Mouse (Mus musculus) thymus, postnatal 10 days (tissue): ENCODE results near the gene Ppp5c.
A peak's percentile ranks its signal among the peaks of the same experiment; 100 is the strongest.

Experiments
- DNase-seq, 2 experiments: peaks; one replicate each; pipeline ENCODE4 v3.0.0; 2021; ENCODE audit warnings: low spot score in 2 of 2

The Ppp5c gene

GRCm38 (mm10) chr7:17017036-17017435 lies 10.7 kb downstream of the Ppp5c start:
- no peak for DNase-seq

- DNase-seq = no peak
Observed at GRCm38 (mm10) chr7:17015381-17015780, 12.3 kb downstream of the Ppp5c start.

GRCm38 (mm10) chr7:17011909-17012590 lies 15.7 kb downstream of the Ppp5c start:
- DNase-seq = no peak

- no peak for DNase-seq
Observed at GRCm38 (mm10) chr7:17010010-17010347, 17.7 kb downstream of the Ppp5c start.

- DNase-seq = peak; percentile 68 to 69
Observed at GRCm38 (mm10) chr7:17009326-17010009, 18.3 kb downstream of the Ppp5c start.

- peak; percentile 38 to 53 for DNase-seq
Observed at GRCm38 (mm10) chr7:17007300-17007699, 20.4 kb downstream of the Ppp5c start.

- DNase-seq = no peak
Observed at GRCm38 (mm10) chr7:17004716-17005115, 23.0 kb downstream of the Ppp5c start.

- DNase-seq = no peak
Observed at GRCm38 (mm10) chr7:17003230-17003960, 24.3 kb downstream of the Ppp5c start.

GRCm38 (mm10) chr7:17002375-17003195 lies 25.1 kb downstream of the Ppp5c start:
- DNase-seq = peak; percentile 75 to 89

GRCm38 (mm10) chr7:16999650-17000049 lies 28.1 kb downstream of the Ppp5c start:
- DNase-seq = peak; percentile 70 to 92

- no peak for DNase-seq
Observed at GRCm38 (mm10) chr7:16999233-16999632, 28.5 kb downstream of the Ppp5c start.

- no peak for DNase-seq
Observed at GRCm38 (mm10) chr7:16995345-16995744, 32.4 kb downstream of the Ppp5c start.

- DNase-seq = no peak
Observed at GRCm38 (mm10) chr7:16994400-16994799, 33.3 kb downstream of the Ppp5c start.

GRCm38 (mm10) chr7:16993651-16994399 lies 33.9 kb downstream of the Ppp5c start:
- DNase-seq = no peak

GRCm38 (mm10) chr7:16992451-16992807 lies 35.3 kb downstream of the Ppp5c start, which contains the start of gene Ccdc8:
Ccdc8 (plus strand) TSS chr7:16992708.
- DNase-seq = no peak

- no peak for DNase-seq
Observed at GRCm38 (mm10) chr7:16991681-16992450, 35.9 kb downstream of the Ppp5c start.

- DNase-seq = peak in 1 of 2 experiments; percentile 33
Observed at GRCm38 (mm10) chr7:16990006-16990744, 37.5 kb downstream of the Ppp5c start.

GRCm38 (mm10) chr7:16988405-16988804 lies 39.3 kb downstream of the Ppp5c start:
- no peak for DNase-seq

GRCm38 (mm10) chr7:16987541-16988149 lies 40.1 kb downstream of the Ppp5c start:
- DNase-seq = no peak
